Mouse (Mus musculus) E14TG2a.4 (cell line): ENCODE results near the gene Tff2.
A peak's percentile ranks its signal among the peaks of the same experiment; 100 is the strongest.

Experiments used
- H3K27me3 ChIP-seq: 2 replicates; pipeline ENCODE4 v1.6.1; 2014; ENCODE audit warnings: low read length, control low read depth; ENCODE audit not compliant: insufficient read depth
- H3K36me3 ChIP-seq: 2 replicates; pipeline ENCODE4 v1.6.1; 2014; ENCODE audit warnings: low read length, control low read depth; ENCODE audit not compliant: insufficient read depth
- H3K4me1 ChIP-seq: replicated peaks from 2 replicates; pipeline ENCODE4 v1.6.1; 2014; ENCODE audit warnings: low read depth, low read length, control low read depth
- H3K4me3 ChIP-seq: replicated peaks from 2 replicates; pipeline ENCODE4 v1.5.1; 2014; ENCODE audit warnings: mild to moderate bottlenecking, low read length
- H3K9me3 ChIP-seq: 2 replicates; pipeline ENCODE4 v1.6.1; 2014; ENCODE audit warnings: low read length, control low read depth
- CTCF ChIP-seq: conservative IDR thresholded peaks from 2 replicates; pipeline ENCODE4 v1.5.1; 2014; ENCODE audit warnings: low read length
- NANOG ChIP-seq: IDR thresholded peaks from 2 replicates; pipeline ENCODE4 v1.6.1; 2014; ENCODE audit warnings: borderline replicate concordance, low read length, mixed read lengths
- POU5F1 ChIP-seq: IDR thresholded peaks from 2 replicates; pipeline ENCODE4 v1.6.1; 2014; ENCODE audit warnings: low read length, borderline replicate concordance

The Tff2 gene

DNA sequence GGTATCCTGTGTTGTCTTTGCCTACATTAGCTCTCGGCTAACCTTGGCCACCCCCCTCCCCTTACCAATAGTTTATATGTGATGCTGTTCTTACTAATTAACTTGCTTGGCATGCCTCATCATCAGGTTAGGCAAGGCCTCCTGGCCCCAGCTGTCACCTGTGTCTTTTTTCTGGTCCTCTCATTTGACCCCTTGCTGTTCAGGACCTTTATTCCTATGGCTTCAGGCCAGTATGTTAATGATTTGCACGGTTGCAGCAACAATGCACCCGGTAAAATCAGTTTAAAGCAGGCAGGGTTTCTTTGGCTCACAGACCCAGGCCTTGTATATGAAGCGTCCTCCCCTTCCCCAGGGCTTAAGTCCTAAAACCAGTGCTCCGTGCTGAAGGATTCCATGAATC is 8.4 kb upstream of the Tff2 start:
- TF ChIP-seq CTCF (no peak), POU5F1 (no peak), NANOG (no peak)
- no peaks in the 10 kb centered on the region for H3K36me3 ChIP-seq
- H3K9me3 ChIP-seq, result no peaks in the 10 kb centered on the region
- H3K27me3 ChIP-seq, result peaks cover 7% of the 10 kb centered on the region; the same call in 1 of the 2 replicates
- no peaks in the 10 kb centered on the region for H3K4me1 ChIP-seq
- H3K4me3 ChIP-seq, result no peak overlapping the region

DNA sequence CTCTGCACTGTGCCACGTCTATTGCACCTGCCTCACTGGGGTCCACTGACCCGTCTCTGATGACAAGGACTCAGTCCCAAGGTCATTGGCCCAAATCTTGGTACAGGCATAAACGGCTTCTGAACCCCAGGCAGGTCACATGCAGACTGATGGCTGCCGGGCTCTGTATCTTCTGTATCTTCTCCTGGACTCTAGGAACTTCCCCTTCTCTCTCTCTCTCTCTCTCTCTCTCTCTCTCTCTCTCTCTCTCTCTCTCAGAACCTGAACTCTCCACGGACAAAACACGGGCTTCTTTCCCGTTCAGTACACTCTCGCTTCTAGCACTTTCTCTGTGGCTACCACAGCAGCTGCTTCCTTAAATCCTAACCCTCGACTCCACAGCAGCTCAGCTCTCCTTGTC is 1.9 kb upstream of the Tff2 start:
- TF ChIP-seq CTCF (no peak), NANOG (no peak), POU5F1 (no peak)
- peaks cover 7% of the 10 kb centered on the region; the same call in 1 of the 2 replicates for H3K9me3 ChIP-seq
- no peaks in the 10 kb centered on the region for H3K36me3 ChIP-seq
- H3K4me1 ChIP-seq, result peaks cover 15% of the 10 kb centered on the region
- peaks cover 13% of the 10 kb centered on the region; the same call in 1 of the 2 replicates for H3K27me3 ChIP-seq
- H3K4me3 ChIP-seq, result no peak overlapping the region

DNA sequence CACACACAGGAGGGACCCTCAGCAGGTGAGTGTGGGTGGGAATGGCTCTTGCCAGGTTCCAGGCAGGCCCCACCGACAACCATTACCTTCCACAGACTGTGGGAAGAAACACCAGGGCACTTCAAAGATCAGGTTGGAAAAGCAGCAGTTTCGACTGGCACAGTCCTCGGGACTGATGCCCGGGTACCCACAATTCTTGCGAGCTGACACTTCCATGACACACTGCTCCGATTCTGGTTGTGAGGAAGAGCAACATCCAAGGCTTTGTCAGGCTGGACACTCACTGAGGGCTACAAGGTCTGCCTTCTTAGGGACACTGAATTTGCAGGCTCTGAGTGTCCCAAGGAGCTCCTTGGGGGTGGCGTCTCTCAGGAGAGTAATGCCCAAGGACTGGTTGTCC is 2.0 kb downstream of the Tff2 start:
- H3K4me1 ChIP-seq, result peaks cover 23% of the 10 kb centered on the region
- H3K36me3 ChIP-seq, result no peaks in the 10 kb centered on the region
- peaks cover 7% of the 10 kb centered on the region; the same call in 1 of the 2 replicates for H3K9me3 ChIP-seq
- H3K4me3 ChIP-seq, result no peak overlapping the region
- no peak for TF ChIP-seq POU5F1
- no peak for TF ChIP-seq NANOG
- no peak for TF ChIP-seq CTCF
- peaks cover 13% of the 10 kb centered on the region; the same call in 1 of the 2 replicates for H3K27me3 ChIP-seq

DNA sequence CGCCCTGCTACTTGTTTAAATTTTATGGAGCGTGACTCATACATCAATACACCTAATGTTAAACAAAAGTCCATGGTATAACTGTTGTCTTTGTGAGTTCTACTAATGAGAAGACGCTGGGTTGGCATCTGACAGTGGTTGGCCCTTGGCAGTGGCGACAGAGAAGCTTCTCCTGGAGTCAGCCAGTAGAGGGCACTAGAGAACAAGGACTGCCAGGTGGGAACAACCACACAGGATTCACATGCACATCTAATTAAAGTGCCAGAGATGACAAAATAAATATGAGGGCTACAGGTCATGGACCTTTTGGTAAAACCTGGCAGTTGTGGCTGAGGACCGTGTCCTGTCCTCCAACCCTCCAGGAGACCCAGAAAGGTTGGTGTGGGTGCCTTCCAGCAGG is 5.7 kb downstream of the Tff2 start:
- H3K27me3 ChIP-seq, result 0 out of 2 replicates have a peak, but pooled peaks cover 6% of the 10 kb centered on the region
- TF ChIP-seq NANOG, result no peak
- peak; percentile 70 for TF ChIP-seq CTCF
- no peak for TF ChIP-seq POU5F1
- H3K4me1 ChIP-seq, result peaks cover 24% of the 10 kb centered on the region
- no peaks in the 10 kb centered on the region for H3K9me3 ChIP-seq
- H3K36me3 ChIP-seq, result no peaks in the 10 kb centered on the region
- no peak overlapping the region for H3K4me3 ChIP-seq

DNA sequence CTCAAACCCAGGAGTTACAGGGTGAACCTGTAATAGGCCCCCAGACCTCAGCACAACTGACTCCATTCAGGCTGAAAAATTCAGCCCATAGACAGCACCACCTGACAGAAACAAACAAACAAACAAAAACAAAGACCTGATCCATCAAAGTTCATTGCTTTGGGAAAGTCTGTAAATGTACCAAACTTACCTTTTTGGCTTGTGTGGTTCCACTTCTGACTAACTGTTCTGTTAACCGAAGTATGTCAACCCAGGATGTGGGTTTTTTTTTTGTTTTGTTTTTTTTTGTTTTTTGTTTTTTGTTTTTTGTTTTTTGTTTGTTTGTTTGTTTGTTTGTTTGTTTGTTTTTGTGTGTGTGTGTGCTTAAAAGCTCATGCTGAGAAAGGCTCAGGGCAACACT is 7.3 kb downstream of the Tff2 start:
- H3K27me3 ChIP-seq, result no peaks in the 10 kb centered on the region
- H3K4me3 ChIP-seq, result no peak overlapping the region
- H3K36me3 ChIP-seq, result no peaks in the 10 kb centered on the region
- no peaks in the 10 kb centered on the region for H3K9me3 ChIP-seq
- H3K4me1 ChIP-seq, result peaks cover 24% of the 10 kb centered on the region
- TF ChIP-seq NANOG (no peak), CTCF (no peak), POU5F1 (no peak)

DNA sequence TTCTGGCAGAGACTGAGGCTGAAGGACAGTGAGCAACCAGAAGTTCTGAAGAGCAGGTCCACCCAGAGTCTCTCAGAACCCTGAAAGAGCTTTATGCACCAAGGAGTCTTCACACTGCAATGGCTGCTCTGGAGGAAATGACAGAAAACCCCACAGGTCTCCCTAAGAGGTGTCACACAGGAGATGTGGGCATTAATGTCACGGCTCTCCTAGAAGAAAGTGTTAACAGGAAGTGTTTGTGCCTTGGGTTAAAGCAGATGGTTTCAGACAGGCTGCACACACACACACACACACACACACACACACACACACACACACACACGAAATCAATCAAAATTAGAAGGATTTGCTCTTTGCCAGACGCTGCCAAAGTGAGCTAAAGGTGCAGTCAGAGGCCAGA is 7.8 kb downstream of the Tff2 start:
- Histone ChIP-seq H3K9me3 (no peaks in the 10 kb centered on the region), H3K27me3 (no peaks in the 10 kb centered on the region), H3K4me1 (peaks cover 24% of the 10 kb centered on the region), H3K36me3 (no peaks in the 10 kb centered on the region), H3K4me3 (no peak overlapping the region)
- TF ChIP-seq POU5F1 (no peak), CTCF (no peak), NANOG (no peak)

DNA sequence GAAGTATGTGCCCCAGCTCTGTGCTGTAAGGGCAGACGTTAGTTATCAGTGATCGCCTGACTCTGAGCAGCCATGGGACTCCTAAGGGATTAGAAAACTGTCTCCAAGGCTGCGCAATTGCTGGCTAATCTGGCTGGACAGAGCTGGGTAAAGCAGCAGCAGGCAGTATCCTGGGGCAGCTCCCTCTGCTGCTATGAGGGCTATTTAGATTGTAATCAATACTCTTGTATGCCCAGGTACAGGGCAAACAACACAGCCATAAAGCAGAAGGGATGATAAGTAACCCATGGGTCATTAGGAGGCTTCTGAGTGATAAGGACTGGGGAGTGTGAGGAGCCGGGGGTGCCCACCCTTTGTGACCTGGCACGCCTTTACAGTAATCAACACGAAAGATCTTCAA is 9.2 kb downstream of the Tff2 start:
- H3K36me3 ChIP-seq, result no peaks in the 10 kb centered on the region
- no peaks in the 10 kb centered on the region for H3K27me3 ChIP-seq
- peaks cover 24% of the 10 kb centered on the region for H3K4me1 ChIP-seq
- H3K4me3 ChIP-seq, result no peak overlapping the region
- H3K9me3 ChIP-seq, result no peaks in the 10 kb centered on the region
- TF ChIP-seq CTCF, result no peak
- no peak for TF ChIP-seq NANOG
- TF ChIP-seq POU5F1, result no peak

DNA sequence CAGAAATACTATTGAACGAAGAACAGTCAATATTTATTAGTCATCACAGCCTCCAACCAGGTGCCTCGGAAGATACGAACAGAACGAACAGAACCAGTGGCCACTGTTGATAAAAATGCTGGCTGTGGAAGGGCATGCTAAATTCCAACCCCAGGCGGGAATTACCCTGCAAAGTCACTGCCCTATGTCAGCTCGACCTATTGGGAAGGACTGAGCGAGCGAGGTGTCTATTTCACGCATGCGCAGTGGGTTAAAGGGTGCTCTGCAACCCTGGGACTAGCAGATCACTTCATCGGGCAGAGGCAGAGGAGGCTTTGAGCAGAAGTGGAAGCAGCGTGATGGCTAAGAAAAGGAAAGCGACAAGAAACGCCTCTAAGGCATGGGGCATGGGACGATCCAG is 10.3 kb downstream of the Tff2 start:
- Histone ChIP-seq H3K4me3 (0 out of 2 replicates have a peak overlapping the region, but pooled peaks have one; percentile 30), H3K9me3 (no peaks in the 10 kb centered on the region), H3K36me3 (no peaks in the 10 kb centered on the region), H3K4me1 (peaks cover 24% of the 10 kb centered on the region), H3K27me3 (no peaks in the 10 kb centered on the region)
- TF ChIP-seq NANOG, result no peak
- no peak for TF ChIP-seq CTCF
- TF ChIP-seq POU5F1, result no peak

DNA sequence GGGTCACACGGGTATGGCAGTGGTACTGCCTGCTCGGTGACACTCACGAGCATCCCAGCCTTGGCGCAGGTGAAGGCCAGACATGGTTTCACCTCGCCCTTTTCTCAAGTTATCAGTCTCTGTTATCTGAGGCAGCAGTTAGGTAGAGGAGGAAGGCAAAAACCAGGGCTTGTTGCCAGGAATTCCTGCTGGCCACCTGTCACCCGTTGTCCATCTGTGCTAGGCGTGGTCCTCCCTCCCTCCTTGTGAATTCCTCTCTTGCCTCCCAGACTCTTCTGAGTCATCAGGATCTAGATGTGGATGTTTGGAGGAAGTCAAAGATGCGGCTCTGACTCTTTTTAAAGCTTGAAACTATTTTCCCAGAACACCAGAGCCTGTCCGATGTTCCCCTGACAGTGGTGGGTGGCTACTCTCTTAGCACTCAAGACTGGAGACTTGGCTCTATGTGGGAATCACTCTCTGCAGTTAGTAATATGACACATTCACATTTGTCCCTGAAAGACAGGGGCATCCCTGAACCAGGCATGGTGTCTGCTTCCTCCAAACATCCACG is 12.7 kb downstream of the Tff2 start:
- peaks cover 36% of the 10 kb centered on the region for H3K4me1 ChIP-seq
- no peak for TF ChIP-seq POU5F1
- TF ChIP-seq CTCF, result no peak
- no peak for TF ChIP-seq NANOG
- no peaks in the 10 kb centered on the region for H3K9me3 ChIP-seq
- H3K27me3 ChIP-seq, result 0 out of 2 replicates have a peak, but pooled peaks cover 4% of the 10 kb centered on the region
- no peak overlapping the region for H3K4me3 ChIP-seq
- H3K36me3 ChIP-seq, result no peaks in the 10 kb centered on the region
